Comparison of ENCODE assay signal across 13 mouse cellular contexts in the genomic region with DNA sequence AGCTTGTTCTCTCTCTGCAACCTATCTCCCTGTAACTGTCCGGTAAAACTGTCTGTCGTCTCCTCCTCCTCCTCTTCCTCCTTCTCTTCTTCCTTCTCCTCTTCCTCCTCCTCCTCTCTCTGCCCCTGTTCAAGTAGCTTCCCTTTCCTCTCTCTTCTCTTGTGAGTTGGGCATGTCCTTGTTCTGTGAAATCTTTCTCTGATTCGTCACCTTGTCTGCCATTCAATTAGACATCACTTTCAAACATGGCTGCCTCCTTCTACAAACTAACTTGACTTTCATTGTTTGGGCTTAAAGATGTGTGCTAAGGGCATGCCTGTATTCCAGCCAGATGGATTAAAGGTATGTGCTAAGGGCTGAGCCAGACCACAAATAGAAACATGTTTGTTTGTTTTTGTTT. TPM values are rescaled to one million over a fixed set of nuclear protein-coding genes. Genes with fewer than 3 reads are reported as not detected.
A peak's percentile ranks its signal among the peaks of the same experiment; 100 is the strongest.
DNase-seq lines count a peak whose midpoint lies in the region; ATAC-seq and TF ChIP-seq lines count a peak whose summit lies in the region.
"Had no signal": no experiment of that assay in that cellular context is flagged by ENCODE, and none has a peak within 500 bp of the region (broad histone marks: within the 10 kb centered on the region; RNA-seq: fewer than 3 reads in every experiment).

No protein-coding gene starts in this region.

- DNase-seq in CD4-positive, CD25-positive, alpha-beta regulatory T cell, adult 2 months (ENCODE audit: low read depth, low spot score), result peak; percentile 38
- DNase-seq in layer of hippocampus, adult 2 months (ENCODE audit: low spot score in 2 of 2), result no peak
- no peak for DNase-seq in layer of hippocampus, postnatal 36 days
- no peak for DNase-seq in G1E (ENCODE audit: low spot score)
- no peak for DNase-seq in liver, embryonic 14.5 days (ENCODE audit: low read depth in 3 of 3, low spot score in 3 of 3)
- DNase-seq in gastrocnemius, postnatal 25 days, result no peak
- DNase-seq in left cerebral cortex, adult 11 months (ENCODE audit: low spot score), result no peak
- DNase-seq: adrenal gland, postnatal 14 days; forebrain, postnatal 0 days; kidney, adult 8-10 months had no signal

- H3K9me3 ChIP-seq in G1E (replicated peaks), result peaks cover 8% of the 10 kb centered on the region
- no peaks in the 10 kb centered on the region for H3K9me3 ChIP-seq in liver, embryonic 14.5 days (ENCODE audit: control insufficient read depth, low read length)
- H3K9me3 ChIP-seq: hindbrain, embryonic 12.5 days had no signal

- WGBS in liver, embryonic 14.5 days (ENCODE audit: insufficient replicate concordance), result 53% methylated on average over 3 of the region's 3 CpGs

- H3K4me3 ChIP-seq in layer of hippocampus, adult 2 months, result no peak overlapping the region
- peak overlapping the region; percentile 33; the same call in 1 of the 2 replicates for H3K4me3 ChIP-seq in G1E (ENCODE audit: low read depth, low read length)
- no peak overlapping the region for H3K4me3 ChIP-seq in liver, embryonic 14.5 days (ENCODE audit: insufficient read depth in 1 of 2, low read depth in 2 of 2, low read length in 2 of 2)

- H3K9ac ChIP-seq in liver, embryonic 14.5 days (replicated peaks), result no peak overlapping the region
- H3K9ac ChIP-seq: hindbrain, embryonic 12.5 days had no signal

- TF ChIP-seq EP300 in liver, embryonic 14.5 days (IDR thresholded peaks at IDR 0.05; ENCODE audit: low read depth), result no peak

- H3K27ac ChIP-seq in layer of hippocampus, adult 2 months, result 0 out of 2 replicates have a peak overlapping the region, but pooled peaks have one; percentile 23
- no peak overlapping the region; the same call in 1 of the 2 replicates for H3K27ac ChIP-seq in liver, embryonic 14.5 days
- H3K27ac ChIP-seq: hindbrain, embryonic 12.5 days; midbrain, embryonic 10.5 days had no signal

- ATAC-seq in CD4-positive, CD25-positive, alpha-beta regulatory T cell, adult 4 months, result no peak
- ATAC-seq in G1E (ENCODE audit: extremely low read depth, insufficient number of reproducible peaks, low FRiP score, poor library complexity, severe bottlenecking), result no peak
- no peak for ATAC-seq in liver, embryonic 14.5 days (ENCODE audit: insufficient read depth)
- ATAC-seq: forebrain, postnatal 0 days had no signal

- peaks cover 24% of the 10 kb centered on the region for H3K4me1 ChIP-seq in G1E (ENCODE audit: insufficient read depth, low read depth, low read length)
- H3K4me1 ChIP-seq in liver, embryonic 14.5 days (replicated peaks; ENCODE audit: control insufficient read depth in 2 of 2, insufficient read depth in 2 of 2, low read length in 1 of 2), result peaks cover 19 to 20% of the 10 kb centered on the region in 2 experiments

- H3K36me3 ChIP-seq in G1E (replicated peaks), result peaks cover 34% of the 10 kb centered on the region
- no peaks in the 10 kb centered on the region; the same call in 1 of the 2 replicates for H3K36me3 ChIP-seq in liver, embryonic 14.5 days (replicated peaks; ENCODE audit: control insufficient read depth, insufficient read depth, low read depth)
- H3K36me3 ChIP-seq: hindbrain, embryonic 12.5 days had no signal

- H3K27me3 ChIP-seq in G1E (ENCODE audit: insufficient read depth, low read length), result 0 out of 2 replicates have a peak, but pooled peaks cover 3% of the 10 kb centered on the region
- no peaks in the 10 kb centered on the region for H3K27me3 ChIP-seq in liver, embryonic 14.5 days (ENCODE audit: control insufficient read depth, insufficient read depth, low read length)
- H3K27me3 ChIP-seq: hindbrain, embryonic 12.5 days had no signal

- no peak for TF ChIP-seq CTCF in layer of hippocampus, adult 2 months (conservative IDR thresholded peaks at IDR 0.05)
- no peak for TF ChIP-seq CTCF in G1E (IDR thresholded peaks at IDR 0.05; ENCODE audit: low read depth, low read length)
- no peak for TF ChIP-seq CTCF in liver, embryonic 14.5 days (IDR thresholded peaks at IDR 0.05; ENCODE audit: low read depth)

- H3K4me2 ChIP-seq in liver, embryonic 14.5 days (ENCODE audit: low read depth), result peak overlapping the region; percentile 80

RNA-seq across cellular contexts. Expression of gene Thumpd2, which starts 1.5 kb away (rescaled TPM):
- 10 to 100 TPM; 16.2 to 18.8 TPM for polyA plus RNA-seq in CD4-positive, CD25-positive, alpha-beta regulatory T cell, adult 4 months (2017; shearing (Covaris generic))
- 1 to 10 TPM; 8.4 to 8.6 TPM for total RNA-seq in layer of hippocampus, adult 2 months (2021)
- total RNA-seq in layer of hippocampus, postnatal 36 days (2021), result 1 to 10 TPM; 7.0 to 7.6 TPM
- total RNA-seq in G1E (2014; fragmentation: Nextera tagmentation) (8.4 and 9.9 TPM in 2 replicates), G1E (2017) (13.7 and 15.7 TPM in 2 replicates)
- polyA plus RNA-seq in G1E (2012), result 0.94 and 1.5 TPM in 2 replicates
- polyA plus RNA-seq in liver, embryonic 14.5 days (2012; rRNA removed), result 1.7 and 3.0 TPM in 2 replicates
- polyA plus RNA-seq in liver, embryonic 14.5 days (2014; fragmentation: Nextera tagmentation; extraction: Ambion mirVana), result 6.0 and 6.9 TPM in 2 replicates
- total RNA-seq in gastrocnemius, postnatal 25 days (2021), result 1 to 10 TPM; 2.9 to 3.4 TPM
